Mouse (Mus musculus) cerebellum, adult 9-11 months (tissue): ENCODE results near the gene Gm17617.
"Not testable (repeated sequence)": the region's sequence is repeated elsewhere in the genome, so short reads cannot be mapped to it uniquely, and the experiment has no call there.

Experiments used
- DNase-seq: peaks from one replicate; pipeline ENCODE4 v3.0.0; 2022

Gene Gm17617

GRCm38 (mm10) chr13:55114375-55114774, 19.0 kb downstream of the Gm17617 start:
- DNase-seq = no peak

GRCm38 (mm10) chr13:55107694-55108093, 25.7 kb downstream of the Gm17617 start:
- no peak for DNase-seq

- no peak for DNase-seq
These were observed 26.2 kb downstream of the Gm17617 start for GRCm38 (mm10) chr13:55107116-55107515.

GRCm38 (mm10) chr13:55105953-55106691, 27.2 kb downstream of the Gm17617 start:
- peak; percentile 43 for DNase-seq

- peak; percentile 97 for DNase-seq
These were observed 28.0 kb downstream of the Gm17617 start, which contains the start of gene Zfp346 for GRCm38 (mm10) chr13:55105045-55105952. TSS of gene Zfp346 (plus strand) at chr13:55105311.

GRCm38 (mm10) chr13:55103351-55103750, 30.0 kb downstream of the Gm17617 start:
- DNase-seq = no peak

GRCm38 (mm10) chr13:55102366-55102765, 31.0 kb downstream of the Gm17617 start:
- no peak for DNase-seq

GRCm38 (mm10) chr13:55101627-55102026, 31.7 kb downstream of the Gm17617 start:
- DNase-seq = no peak

- DNase-seq = peak; percentile 78
These were observed 33.4 kb downstream of the Gm17617 start, which contains the start of gene Uimc1 for GRCm38 (mm10) chr13:55099726-55100478. TSS of gene Uimc1 (minus strand) at chr13:55100300.

GRCm38 (mm10) chr13:55099066-55099725, 34.2 kb downstream of the Gm17617 start:
- peak; percentile 38 for DNase-seq

- not testable (repeated sequence) for DNase-seq
These were observed 35.5 kb downstream of the Gm17617 start for GRCm38 (mm10) chr13:55097841-55098240.

GRCm38 (mm10) chr13:55092588-55092987, 40.8 kb downstream of the Gm17617 start:
- DNase-seq = no peak
